Mouse (Mus musculus) kidney, postnatal 4 days (tissue): ENCODE measurements around the gene Magi2.
"Not testable (repeated sequence)": the region's sequence is repeated elsewhere in the genome, so short reads cannot be mapped to it uniquely, and the experiment has no call there.

ENCODE experiments used
- DNase-seq, 2 experiments: peaks; one replicate each; pipeline ENCODE4 v3.0.0; 2021; ENCODE audit warnings: mixed read lengths in 2 of 2

The Magi2 gene

GRCm38 (mm10) chr5:20723226-20723625 is 1496.4 kb downstream of the Magi2 start:
- DNase-seq, result not testable (repeated sequence)

- DNase-seq, result peak; percentile 8 to 9
Measured at GRCm38 (mm10) chr5:20738795-20739194, 1512.0 kb downstream of the Magi2 start.

DNA sequence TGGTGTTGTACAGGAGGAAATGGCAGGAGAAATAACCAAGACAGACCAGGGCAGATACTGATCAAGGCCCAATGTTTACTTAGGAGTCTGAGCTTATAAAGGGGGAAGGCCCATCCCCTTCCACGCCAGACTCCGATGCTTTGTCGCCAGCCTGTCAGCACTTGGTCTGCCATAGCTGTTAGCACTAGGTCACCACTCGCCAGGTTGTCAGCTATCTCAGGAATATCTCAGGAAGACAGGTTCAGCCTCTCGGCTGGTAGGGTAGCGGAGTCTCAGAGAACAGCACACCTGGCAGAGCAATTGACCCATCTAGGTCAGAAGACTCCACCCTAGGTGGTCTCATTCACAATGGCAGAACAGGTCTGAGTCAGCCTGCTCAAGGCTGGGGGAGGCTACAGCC is 1514.4 kb downstream of the Magi2 start:
- no peak for DNase-seq

DNA sequence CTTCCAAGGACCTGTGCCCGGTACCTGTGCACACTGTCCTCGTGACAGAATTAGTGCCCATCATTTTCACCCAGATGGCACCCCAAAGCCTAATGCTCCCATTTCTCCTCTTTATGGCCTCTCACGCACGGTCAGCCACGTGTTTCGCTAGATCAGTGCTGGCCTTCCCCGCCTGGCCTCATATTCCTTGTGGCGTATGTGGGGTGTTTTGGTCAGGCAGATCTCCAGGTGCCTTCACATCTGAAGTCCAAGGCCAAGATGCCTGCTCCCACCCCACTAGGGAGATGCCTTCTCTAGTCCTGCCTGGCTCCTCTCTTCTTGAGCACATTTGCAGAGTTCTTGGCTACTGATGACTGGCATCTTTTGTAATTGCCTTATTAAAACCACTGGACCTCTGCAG is 1515.1 kb downstream of the Magi2 start:
- no peak for DNase-seq

DNA sequence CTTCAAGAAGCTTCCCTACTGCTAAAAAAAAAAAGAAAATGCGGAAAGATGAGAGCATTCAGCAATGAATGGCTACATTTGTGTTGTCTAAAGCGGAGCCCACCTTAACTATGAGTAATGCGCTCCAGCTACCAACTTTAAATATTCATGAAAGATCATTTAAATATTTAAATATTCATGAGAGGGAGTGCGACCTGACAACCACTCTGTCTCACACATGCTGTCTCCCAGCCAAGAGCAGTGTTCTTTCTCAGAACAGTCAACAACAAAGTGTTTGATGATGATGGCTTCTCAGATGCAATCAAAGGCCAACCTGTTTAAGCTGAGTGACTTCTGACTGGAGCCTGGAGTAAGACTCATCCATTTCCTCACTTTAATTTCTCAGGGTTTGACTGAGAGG is 1521.3 kb downstream of the Magi2 start:
- DNase-seq, result no peak

GRCm38 (mm10) chr5:20748856-20749255 is 1522.0 kb downstream of the Magi2 start:
- no peak for DNase-seq

DNA sequence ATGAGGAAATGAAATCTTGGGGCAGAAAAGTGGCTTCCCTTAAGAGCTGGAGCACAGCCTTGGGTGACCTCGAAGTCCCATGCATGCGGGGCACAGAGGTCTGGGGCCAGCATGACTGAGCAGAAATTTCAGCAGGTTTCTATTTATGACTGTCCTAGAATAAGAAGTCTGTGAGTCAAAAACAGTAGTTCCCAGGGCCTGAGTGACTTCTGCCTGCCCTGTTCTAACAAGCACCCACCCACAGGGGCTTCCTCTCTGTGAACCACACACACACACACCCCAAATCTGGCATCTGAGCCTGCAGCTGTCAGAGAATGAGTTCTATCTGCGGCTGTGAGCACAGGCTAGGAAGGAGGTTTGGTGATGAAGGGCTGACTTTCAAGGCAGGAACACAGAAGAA is 1522.7 kb downstream of the Magi2 start:
- DNase-seq, result no peak

- no peak for DNase-seq
Measured at GRCm38 (mm10) chr5:20751000-20751399, 1524.2 kb downstream of the Magi2 start.

GRCm38 (mm10) chr5:20751696-20752095 is 1524.9 kb downstream of the Magi2 start:
- no peak for DNase-seq

DNA sequence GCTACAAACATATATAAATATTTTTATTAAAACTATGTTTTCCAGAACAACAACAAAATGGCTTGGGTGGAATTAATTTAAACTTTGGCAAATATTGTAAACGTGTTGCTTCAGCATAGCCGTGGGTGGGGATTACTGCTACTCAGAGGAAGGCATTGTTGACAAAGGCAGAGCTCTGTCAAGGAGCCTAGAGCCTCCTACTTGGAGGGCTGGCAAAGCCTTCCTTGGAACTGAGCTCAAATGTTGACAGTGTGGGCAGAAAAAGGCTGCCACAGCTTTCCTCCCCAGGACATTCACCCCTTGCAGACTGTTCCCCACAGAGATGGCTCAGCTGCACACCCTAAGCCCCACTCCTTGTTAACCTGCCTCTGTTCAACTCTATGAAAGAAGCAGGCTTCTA is 1526.3 kb downstream of the Magi2 start:
- DNase-seq, result no peak

DNA sequence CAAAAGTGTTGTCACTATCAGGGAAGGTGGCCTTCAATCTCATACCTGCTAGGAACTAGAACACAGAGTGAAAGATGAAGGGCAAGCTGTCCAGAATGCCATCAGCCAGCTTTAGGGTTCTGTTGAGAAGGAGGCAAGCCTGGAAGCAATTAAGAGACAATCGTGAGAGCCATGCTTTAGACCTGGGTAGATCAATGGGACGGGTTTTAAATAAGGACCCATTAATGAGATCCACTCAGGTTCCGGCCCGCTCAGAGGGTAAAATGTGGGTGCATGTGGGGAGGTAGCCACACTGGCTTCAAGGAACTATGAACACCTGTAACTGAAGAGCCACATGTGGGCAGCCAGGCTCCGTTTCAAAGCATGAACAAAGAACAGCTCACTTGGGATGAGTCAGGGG is 1527.1 kb downstream of the Magi2 start:
- no peak for DNase-seq
